Mouse (Mus musculus): ENCODE measurements around the gene Gsto1.

The Gsto1 gene

GRCm38 (mm10) chr19:47885886-47886285 is 31.1 kb downstream of the Gsto1 start:
- ATAC-seq (ENCODE audit: insufficient number of reproducible peaks, low FRiP score, low TSS enrichment), result no peak

GRCm38 (mm10) chr19:47886617-47887016 is 31.8 kb downstream of the Gsto1 start:
- ATAC-seq (ENCODE audit: insufficient number of reproducible peaks, low FRiP score, low TSS enrichment), result no peak

- no peak for ATAC-seq (ENCODE audit: insufficient number of reproducible peaks, low FRiP score, low TSS enrichment)
Measured at GRCm38 (mm10) chr19:47887417-47887816, 32.6 kb downstream of the Gsto1 start.

- ATAC-seq (ENCODE audit: insufficient number of reproducible peaks, low FRiP score, low TSS enrichment), result no peak
Measured at GRCm38 (mm10) chr19:47888037-47888436, 33.3 kb downstream of the Gsto1 start.

- no peak for ATAC-seq (ENCODE audit: insufficient number of reproducible peaks, low FRiP score, low TSS enrichment)
Measured at GRCm38 (mm10) chr19:47890489-47891130, 35.8 kb downstream of the Gsto1 start.

GRCm38 (mm10) chr19:47891562-47892312 is 37.0 kb downstream of the Gsto1 start:
- ATAC-seq (ENCODE audit: insufficient number of reproducible peaks, low FRiP score, low TSS enrichment), result no peak

GRCm38 (mm10) chr19:47893092-47893491 is 38.3 kb downstream of the Gsto1 start:
- ATAC-seq (ENCODE audit: insufficient number of reproducible peaks, low FRiP score, low TSS enrichment), result no peak

- ATAC-seq (ENCODE audit: insufficient number of reproducible peaks, low FRiP score, low TSS enrichment), result no peak
Measured at GRCm38 (mm10) chr19:47898472-47899079, 43.8 kb downstream of the Gsto1 start.

GRCm38 (mm10) chr19:47900012-47900411 is 45.2 kb downstream of the Gsto1 start:
- ATAC-seq (ENCODE audit: insufficient number of reproducible peaks, low FRiP score, low TSS enrichment), result no peak

- no peak for ATAC-seq (ENCODE audit: insufficient number of reproducible peaks, low FRiP score, low TSS enrichment)
Measured at GRCm38 (mm10) chr19:47900558-47900957, 45.8 kb downstream of the Gsto1 start.

GRCm38 (mm10) chr19:47902316-47903201 is 47.8 kb downstream of the Gsto1 start:
- no peak for ATAC-seq (ENCODE audit: insufficient number of reproducible peaks, low FRiP score, low TSS enrichment)

GRCm38 (mm10) chr19:47903679-47904078 is 48.9 kb downstream of the Gsto1 start:
- ATAC-seq (ENCODE audit: insufficient number of reproducible peaks, low FRiP score, low TSS enrichment), result no peak

- no peak for ATAC-seq (ENCODE audit: insufficient number of reproducible peaks, low FRiP score, low TSS enrichment)
Measured at GRCm38 (mm10) chr19:47905081-47905480, 50.3 kb downstream of the Gsto1 start.

- ATAC-seq (ENCODE audit: insufficient number of reproducible peaks, low FRiP score, low TSS enrichment), result no peak
Measured at GRCm38 (mm10) chr19:47905603-47906002, 50.8 kb downstream of the Gsto1 start.

- ATAC-seq (ENCODE audit: insufficient number of reproducible peaks, low FRiP score, low TSS enrichment), result no peak
Measured at GRCm38 (mm10) chr19:47907596-47907995, 52.8 kb downstream of the Gsto1 start.

GRCm38 (mm10) chr19:47908961-47909371 is 54.2 kb downstream of the Gsto1 start:
- ATAC-seq (ENCODE audit: insufficient number of reproducible peaks, low FRiP score, low TSS enrichment), result no peak

- ATAC-seq (ENCODE audit: insufficient number of reproducible peaks, low FRiP score, low TSS enrichment), result no peak
Measured at GRCm38 (mm10) chr19:47909387-47910116, 54.8 kb downstream of the Gsto1 start.

GRCm38 (mm10) chr19:47910117-47910618 is 55.4 kb downstream of the Gsto1 start:
- ATAC-seq (ENCODE audit: insufficient number of reproducible peaks, low FRiP score, low TSS enrichment), result no peak

- no peak for ATAC-seq (ENCODE audit: insufficient number of reproducible peaks, low FRiP score, low TSS enrichment)
Measured at GRCm38 (mm10) chr19:47910751-47911150, 56.0 kb downstream of the Gsto1 start.

GRCm38 (mm10) chr19:47913344-47913743 is 58.6 kb downstream of the Gsto1 start:
- ATAC-seq (ENCODE audit: insufficient number of reproducible peaks, low FRiP score, low TSS enrichment), result no peak
